Mouse (Mus musculus) neural tube, embryonic 13.5 days (tissue): ENCODE measurements around the gene Tmem161a. TPM values are rescaled to one million over a fixed set of nuclear protein-coding genes. Genes with fewer than 3 reads are reported as not detected.

Experiments used
- ATAC-seq: fragments of 200-750 bp; cut with Nextera tagmentation; 2 replicates; pipeline ENCODE4 v1.8.0; 2017; ENCODE audit warnings: low read depth, mild to moderate bottlenecking, moderate TSS enrichment, moderate library complexity
- H3K27ac ChIP-seq: fragments of 300-500 bp; sonication (generic); replicated peaks from 2 replicates; pipeline ENCODE4 v1.5.1; 2015; ENCODE audit warnings: moderate library complexity, mild to moderate bottlenecking, inconsistent platforms
- H3K27me3 ChIP-seq: fragments of 300-500 bp; sonication (generic); 2 replicates; pipeline ENCODE4 v1.6.1; 2015; ENCODE audit warnings: mild to moderate bottlenecking, inconsistent platforms
- H3K36me3 ChIP-seq: fragments of 300-500 bp; sonication (generic); 2 replicates; pipeline ENCODE4 v1.6.1; 2015; ENCODE audit warnings: mild to moderate bottlenecking, inconsistent platforms
- H3K4me1 ChIP-seq: fragments of 300-500 bp; sonication (generic); replicated peaks from 2 replicates; pipeline ENCODE4 v1.6.1; 2015; ENCODE audit warnings: inconsistent platforms
- H3K4me2 ChIP-seq: fragments of 300-500 bp; sonication (generic); 2 replicates; pipeline ENCODE4 v1.6.1; 2015; ENCODE audit warnings: inconsistent platforms, mild to moderate bottlenecking, moderate library complexity
- H3K4me3 ChIP-seq: fragments of 300-500 bp; sonication (generic); 2 replicates; pipeline ENCODE4 v1.5.1; 2015; ENCODE audit warnings: mild to moderate bottlenecking, inconsistent platforms
- H3K9ac ChIP-seq: fragments of 300-500 bp; sonication (generic); 2 replicates; pipeline ENCODE4 v1.6.1; 2015; ENCODE audit warnings: moderate library complexity, mild to moderate bottlenecking, inconsistent platforms
- H3K9me3 ChIP-seq: fragments of 300-500 bp; sonication (generic); 2 replicates; pipeline ENCODE4 v1.6.1; 2016; ENCODE audit warnings: inconsistent platforms
- WGBS: fragments of 180-500 bp; shearing (Covaris S2); methylation state at CpG from one replicate; pipeline ENCODE4 v1.1.7; 2015; 5-methylcytosine and 5-hydroxymethylcytosine counted together
- polyA plus RNA-seq: library from polyadenylated mRNA; unstranded; fragments of >200 nt; fragmentation: Nextera tagmentation; extraction: Ambion mirVana; gene quantifications from 2 replicates; pipeline ENCODE4 v1.2.1, GENCODE M21; 2015

Tmem161a gene
- polyA plus RNA-seq, 1 experiment from 2014 or later, result 46.6 TPM

DNA sequence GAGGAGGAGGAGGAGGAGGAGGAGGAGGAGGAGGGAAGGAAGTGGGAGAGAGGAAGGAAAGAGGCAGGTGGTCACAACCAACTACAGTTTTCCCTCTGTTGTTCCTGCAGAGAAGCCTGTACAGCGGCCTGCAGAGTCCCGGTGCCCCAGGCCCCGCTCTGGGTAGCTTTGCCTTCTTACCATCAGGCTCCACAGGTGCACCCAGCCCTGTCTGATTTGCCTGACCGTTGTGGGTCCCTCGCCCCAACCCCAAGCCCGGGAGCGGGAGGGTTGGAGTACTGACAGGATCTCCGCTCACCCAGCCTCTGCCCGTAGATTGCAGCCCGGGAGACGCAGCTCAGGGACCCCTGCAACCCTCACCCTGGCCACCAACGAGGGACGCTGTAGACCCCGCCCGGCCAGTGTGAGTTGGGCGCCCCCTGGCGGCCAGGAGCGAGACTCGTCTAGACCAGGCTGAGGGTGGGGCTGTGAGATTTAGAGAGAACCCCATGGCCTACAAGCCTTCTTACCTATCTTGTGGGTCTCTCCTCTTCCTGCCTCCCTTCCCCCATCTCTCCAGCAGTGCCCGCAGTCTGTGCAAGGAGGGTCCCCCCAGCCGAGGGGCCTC, 5.5 kb upstream of the Tmem161a start:
- peak; percentile 82 for ATAC-seq
- H3K36me3 ChIP-seq, result no peaks in the 10 kb centered on the region
- peaks cover 23% of the 10 kb centered on the region for H3K27me3 ChIP-seq
- H3K9ac ChIP-seq, result peak overlapping the region; percentile 45; the same call in 1 of the 2 replicates
- H3K4me1 ChIP-seq, result peaks cover 8% of the 10 kb centered on the region
- WGBS, result 2% methylated on average over 21 of the region's 21 CpGs
- H3K4me3 ChIP-seq, result peak overlapping the region; percentile 18
- H3K27ac ChIP-seq, result no peak overlapping the region
- no peaks in the 10 kb centered on the region for H3K9me3 ChIP-seq
- peak overlapping the region; percentile 53 for H3K4me2 ChIP-seq

DNA sequence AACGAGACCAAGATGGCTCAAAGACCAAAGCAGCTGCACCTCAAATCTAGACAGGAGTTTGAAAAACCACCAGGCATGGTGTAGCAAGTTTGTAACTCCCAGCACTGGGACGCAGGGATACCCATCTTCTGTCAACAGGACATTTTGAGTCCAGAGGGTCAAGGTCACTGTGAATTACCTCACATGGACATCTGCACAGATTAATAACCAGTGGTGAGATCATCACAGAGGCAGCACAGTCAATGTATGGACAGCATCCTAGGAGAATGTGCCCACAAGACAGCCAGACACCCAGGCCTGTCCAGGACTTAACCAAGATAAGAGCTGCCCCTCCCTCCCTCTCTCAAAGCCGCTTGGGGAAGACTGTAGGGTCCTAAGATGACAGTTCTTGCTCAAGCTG, 2.0 kb upstream of the Tmem161a start:
- Histone ChIP-seq H3K4me1 (peaks cover 32% of the 10 kb centered on the region), H3K4me3 (no peak overlapping the region), H3K27ac (no peak overlapping the region), H3K9me3 (no peaks in the 10 kb centered on the region), H3K9ac (no peak overlapping the region), H3K27me3 (peaks cover 20% of the 10 kb centered on the region), H3K36me3 (no peaks in the 10 kb centered on the region), H3K4me2 (no peak overlapping the region)
- ATAC-seq, result no peak
- WGBS, result 89% methylated on average over 3 of the region's 3 CpGs

DNA sequence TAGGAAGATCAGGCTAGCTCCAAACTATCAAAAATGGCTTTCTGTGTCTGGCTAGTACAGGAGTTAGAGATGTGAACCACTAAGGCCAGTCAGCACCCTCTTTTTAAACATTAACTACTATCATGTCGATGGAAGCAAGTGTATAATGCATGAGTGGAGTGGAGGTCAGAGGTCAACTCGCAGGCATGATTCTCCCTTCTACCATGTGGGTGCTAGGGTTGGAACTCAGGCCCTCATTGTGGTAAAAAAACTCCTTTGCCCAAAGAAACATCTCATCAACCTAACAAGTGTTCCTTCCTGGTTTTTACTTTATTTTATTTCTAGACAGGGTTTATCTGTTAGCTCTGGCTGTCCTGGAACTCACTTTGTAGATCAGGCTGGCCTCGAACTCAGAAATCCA, 1.4 kb upstream of the Tmem161a start:
- no peak overlapping the region for H3K4me3 ChIP-seq
- 80% methylated on average over 3 of the region's 3 CpGs for WGBS
- no peak for ATAC-seq

DNA sequence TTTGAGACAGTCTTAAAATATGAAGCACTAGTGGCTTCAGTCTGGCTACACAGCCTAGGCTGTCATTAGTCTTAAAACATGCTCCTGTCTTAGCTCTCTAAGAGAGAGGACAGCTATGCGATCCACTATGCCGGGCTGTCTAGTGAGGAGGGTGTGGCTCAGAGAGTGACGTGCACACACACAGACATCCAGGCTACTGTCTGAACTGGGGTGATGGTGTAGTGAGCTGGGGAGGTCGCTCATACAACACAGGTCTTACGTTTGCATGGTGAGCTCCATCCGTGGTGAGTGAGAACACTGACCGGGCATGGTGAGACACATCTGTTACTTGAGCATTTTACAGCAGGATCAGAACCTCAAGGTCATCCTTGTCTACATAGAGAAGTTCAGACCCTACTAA, 916 bp upstream of the Tmem161a start:
- H3K9me3 ChIP-seq, result no peaks in the 10 kb centered on the region
- H3K27ac ChIP-seq, result no peak overlapping the region
- H3K36me3 ChIP-seq, result no peaks in the 10 kb centered on the region
- H3K4me3 ChIP-seq, result no peak overlapping the region
- H3K9ac ChIP-seq, result no peak overlapping the region
- WGBS, result 88% methylated on average over 7 of the region's 7 CpGs
- no peak for ATAC-seq
- peaks cover 9% of the 10 kb centered on the region for H3K27me3 ChIP-seq
- H3K4me2 ChIP-seq, result peak overlapping the region; percentile 58; the same call in 1 of the 2 replicates
- H3K4me1 ChIP-seq, result peaks cover 32% of the 10 kb centered on the region

More for the DNA sequence above, 1.4 kb upstream of the Tmem161a start:
- Histone ChIP-seq H3K36me3 (no peaks in the 10 kb centered on the region), H3K4me1 (peaks cover 32% of the 10 kb centered on the region), H3K9me3 (no peaks in the 10 kb centered on the region), H3K27ac (no peak overlapping the region), H3K27me3 (peaks cover 14% of the 10 kb centered on the region), H3K4me2 (no peak overlapping the region), H3K9ac (no peak overlapping the region)

DNA sequence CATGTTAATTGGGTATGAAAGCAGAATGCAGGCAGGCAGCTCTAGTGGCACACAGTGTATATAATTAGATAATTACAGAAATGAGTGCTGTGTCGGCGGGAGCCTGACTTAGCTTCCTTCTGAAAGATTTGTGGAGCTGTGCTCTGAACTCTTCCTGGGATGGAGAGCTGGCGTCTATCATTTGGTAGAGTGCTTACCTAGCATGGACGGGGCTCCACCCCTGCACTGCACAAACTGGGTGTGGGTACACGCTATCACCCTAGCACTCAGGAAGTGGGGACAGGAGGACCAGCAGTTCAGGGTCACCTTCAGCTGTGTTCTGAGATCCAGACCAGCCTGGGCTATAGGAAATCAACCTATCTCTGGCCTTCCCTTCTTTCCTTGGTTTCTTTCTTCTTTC, 1.2 kb downstream of the Tmem161a start:
- WGBS, result 84% methylated on average over 5 of the region's 5 CpGs
- Histone ChIP-seq H3K9ac (peak overlapping the region; percentile 80; the same call in 1 of the 2 replicates), H3K9me3 (no peaks in the 10 kb centered on the region), H3K36me3 (peaks cover 15% of the 10 kb centered on the region), H3K27ac (no peak overlapping the region), H3K4me3 (peak overlapping the region; percentile 66; the same call in 1 of the 2 replicates), H3K27me3 (no peaks in the 10 kb centered on the region), H3K4me1 (peaks cover 24% of the 10 kb centered on the region), H3K4me2 (peak overlapping the region; percentile 58; the same call in 1 of the 2 replicates)
- ATAC-seq, result no peak

DNA sequence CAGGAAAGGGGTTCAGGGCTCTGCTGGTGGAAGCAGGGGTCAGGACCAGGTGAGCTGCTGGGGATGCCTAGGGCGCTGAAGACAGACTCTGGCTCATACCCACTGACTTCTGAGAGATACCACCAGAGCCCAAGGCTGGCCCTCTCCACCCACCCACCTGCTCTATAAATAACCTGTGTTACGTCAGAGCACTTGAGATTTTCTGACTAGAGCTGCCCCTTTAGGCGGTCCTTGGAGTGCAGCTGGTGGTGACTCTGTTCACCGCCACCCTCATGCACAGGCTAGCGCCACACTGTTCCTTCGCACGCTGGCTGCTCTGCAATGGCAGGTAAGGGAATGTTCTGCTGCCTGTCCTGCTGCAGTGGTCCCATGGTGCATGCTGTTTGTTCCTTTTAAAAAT, 1.9 kb downstream of the Tmem161a start:
- WGBS, result 89% methylated on average over 7 of the region's 7 CpGs
- Histone ChIP-seq H3K9me3 (no peaks in the 10 kb centered on the region), H3K36me3 (peaks cover 19% of the 10 kb centered on the region), H3K4me2 (no peak overlapping the region), H3K27ac (no peak overlapping the region), H3K27me3 (no peaks in the 10 kb centered on the region), H3K4me3 (no peak overlapping the region), H3K4me1 (peaks cover 24% of the 10 kb centered on the region), H3K9ac (peak overlapping the region; percentile 43; the same call in 1 of the 2 replicates)
- ATAC-seq, result no peak

DNA sequence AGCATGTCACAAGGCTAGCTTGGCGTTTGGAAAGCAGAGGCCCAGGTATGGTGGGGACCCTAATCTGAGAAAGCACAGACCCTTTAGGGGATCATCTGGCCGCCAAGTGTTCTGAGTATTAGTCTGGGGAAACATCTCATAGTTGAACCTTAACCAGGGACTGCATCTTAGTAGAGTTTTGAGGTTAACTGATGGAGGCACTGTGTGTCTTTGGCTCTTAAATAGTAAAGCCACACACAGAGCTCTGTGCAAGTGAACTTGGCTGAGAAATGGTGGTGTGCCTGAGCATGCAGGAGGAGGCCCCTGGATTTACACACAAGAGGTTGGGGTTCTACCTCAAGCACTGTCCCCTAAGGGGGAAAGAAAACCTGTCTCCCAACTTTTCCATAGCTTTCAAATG, 6.1 kb downstream of the Tmem161a start:
- Histone ChIP-seq H3K27ac (no peak overlapping the region), H3K4me2 (no peak overlapping the region), H3K9me3 (no peaks in the 10 kb centered on the region), H3K4me3 (no peak overlapping the region), H3K9ac (no peak overlapping the region), H3K36me3 (peaks cover 52% of the 10 kb centered on the region), H3K27me3 (no peaks in the 10 kb centered on the region), H3K4me1 (peaks cover 14% of the 10 kb centered on the region)
- WGBS, result 90% methylated on average over 2 of the region's 2 CpGs
- no peak for ATAC-seq

DNA sequence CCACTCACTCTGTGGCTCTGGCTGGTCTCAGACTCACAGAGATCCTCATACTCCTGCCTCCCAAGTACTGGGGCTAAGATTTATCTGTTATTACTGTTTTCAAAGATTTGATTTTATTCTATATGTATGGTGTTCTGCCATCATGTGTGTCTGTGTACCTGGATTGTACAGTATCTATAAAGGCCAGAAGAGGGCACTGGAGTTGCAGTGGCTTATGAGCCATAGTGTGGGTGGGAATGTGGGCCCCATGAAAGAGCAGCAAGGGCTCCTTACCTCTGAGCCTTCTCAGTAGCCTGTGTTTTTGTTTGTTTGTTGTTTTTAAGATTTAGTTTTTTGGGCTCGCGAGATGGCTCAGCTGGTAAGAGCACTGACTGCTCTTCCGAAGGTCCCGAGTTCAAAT, 6.9 kb downstream of the Tmem161a start:
- no peaks in the 10 kb centered on the region for H3K9me3 ChIP-seq
- peaks cover 53% of the 10 kb centered on the region for H3K36me3 ChIP-seq
- 96% methylated on average over 4 of the region's 4 CpGs for WGBS
- H3K4me3 ChIP-seq, result no peak overlapping the region
- peaks cover 5% of the 10 kb centered on the region for H3K4me1 ChIP-seq
- H3K27me3 ChIP-seq, result no peaks in the 10 kb centered on the region
- no peak overlapping the region for H3K27ac ChIP-seq
- no peak overlapping the region for H3K9ac ChIP-seq
- ATAC-seq, result no peak
- H3K4me2 ChIP-seq, result no peak overlapping the region

DNA sequence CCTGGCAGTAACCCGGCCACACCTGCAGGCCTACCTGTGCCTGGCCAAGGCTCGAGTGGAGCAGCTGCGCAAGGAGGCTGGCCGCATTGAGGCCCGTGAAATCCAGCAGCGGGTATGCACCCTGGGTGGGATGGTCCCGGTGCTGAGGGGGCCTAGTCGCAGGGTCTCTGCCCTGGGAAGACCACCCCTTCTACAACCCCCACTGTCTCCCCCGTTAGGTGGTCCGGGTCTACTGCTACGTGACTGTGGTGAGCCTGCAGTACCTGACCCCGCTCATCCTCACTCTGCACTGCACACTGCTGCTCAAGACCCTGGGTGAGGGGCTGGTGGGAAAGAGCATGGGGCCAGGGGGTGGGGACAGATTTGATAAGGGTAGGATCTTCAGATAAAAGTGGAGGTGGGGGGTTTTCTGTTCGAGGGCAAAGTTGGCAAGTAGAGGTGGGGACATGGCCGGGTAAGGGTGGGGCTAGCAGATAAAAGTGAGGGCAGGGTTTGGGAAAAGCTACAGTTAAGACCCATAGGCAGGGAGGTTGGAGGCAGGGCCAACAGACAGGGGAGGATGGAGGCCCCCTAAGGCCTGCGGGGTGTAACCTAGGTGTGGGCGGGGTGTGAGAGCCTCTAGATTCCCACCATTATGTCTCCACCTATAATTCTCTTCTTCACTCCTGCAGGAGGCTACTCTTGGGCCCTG, 9.2 kb downstream of the Tmem161a start:
- H3K4me3 ChIP-seq, result no peak overlapping the region
- H3K27me3 ChIP-seq, result no peaks in the 10 kb centered on the region
- H3K36me3 ChIP-seq, result peaks cover 53% of the 10 kb centered on the region
- 73% methylated on average over 16 of the region's 16 CpGs for WGBS
- no peaks in the 10 kb centered on the region; the same call in 1 of the 2 replicates for H3K4me1 ChIP-seq
- no peak overlapping the region for H3K9ac ChIP-seq
- peak overlapping the region; percentile 14; the same call in 1 of the 2 replicates for H3K27ac ChIP-seq
- ATAC-seq, result peak; percentile 12; the same call in 1 of the 2 replicates
- H3K4me2 ChIP-seq, result no peak overlapping the region
- H3K9me3 ChIP-seq, result no peaks in the 10 kb centered on the region

DNA sequence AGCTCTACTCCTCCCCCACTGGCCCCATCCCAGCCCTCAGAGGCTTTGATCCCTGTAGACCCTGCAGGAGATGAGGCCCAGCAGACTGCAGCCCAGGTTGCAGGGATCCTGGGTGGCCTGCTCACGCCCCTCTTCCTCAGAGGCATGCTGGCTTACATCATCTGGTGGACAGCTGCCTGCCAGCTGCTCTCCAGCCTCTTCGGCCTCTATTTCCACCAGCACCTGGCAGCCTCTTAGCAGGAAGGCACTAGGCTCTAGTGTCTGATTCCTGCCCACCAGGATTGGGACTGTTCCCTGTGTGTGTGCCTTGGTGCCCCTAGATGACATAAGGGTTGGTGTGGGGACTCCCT, 9.7 kb downstream of the Tmem161a start:
- H3K27me3 ChIP-seq, result no peaks in the 10 kb centered on the region
- H3K4me2 ChIP-seq, result no peak overlapping the region
- H3K27ac ChIP-seq, result peak overlapping the region; percentile 14; the same call in 1 of the 2 replicates
- WGBS, result 29% methylated on average over 2 of the region's 2 CpGs
- no peak for ATAC-seq
- H3K4me1 ChIP-seq, result no peaks in the 10 kb centered on the region; the same call in 1 of the 2 replicates
- H3K9ac ChIP-seq, result no peak overlapping the region
- no peaks in the 10 kb centered on the region for H3K9me3 ChIP-seq
- H3K4me3 ChIP-seq, result no peak overlapping the region
- peaks cover 51% of the 10 kb centered on the region for H3K36me3 ChIP-seq

DNA sequence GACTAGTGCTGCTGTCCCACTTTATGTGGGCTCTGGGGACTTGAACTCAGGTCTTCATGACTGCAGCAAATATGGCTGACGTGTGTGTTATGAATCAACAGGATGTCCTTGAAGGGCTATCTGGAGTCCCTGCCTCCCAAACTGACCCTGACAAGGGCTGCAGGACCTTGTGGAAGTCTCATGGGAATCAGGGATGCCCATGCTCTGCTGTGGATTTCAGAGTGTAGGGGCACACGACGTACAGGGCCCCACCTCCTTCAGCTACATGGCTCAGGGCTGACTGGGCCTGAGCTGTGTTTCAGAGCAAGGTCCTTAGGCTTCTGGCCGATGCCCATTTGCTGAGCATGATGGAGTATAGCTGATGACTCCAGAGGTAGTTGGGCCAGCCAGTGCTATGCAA, 11.0 kb downstream of the Tmem161a start:
- WGBS, result 91% methylated on average over 4 of the region's 4 CpGs
- no peak for ATAC-seq
- Histone ChIP-seq H3K9ac (no peak overlapping the region), H3K36me3 (peaks cover 44% of the 10 kb centered on the region), H3K27ac (no peak overlapping the region), H3K4me1 (no peaks in the 10 kb centered on the region; the same call in 1 of the 2 replicates), H3K4me2 (no peak overlapping the region), H3K27me3 (no peaks in the 10 kb centered on the region), H3K4me3 (no peak overlapping the region), H3K9me3 (no peaks in the 10 kb centered on the region)

DNA sequence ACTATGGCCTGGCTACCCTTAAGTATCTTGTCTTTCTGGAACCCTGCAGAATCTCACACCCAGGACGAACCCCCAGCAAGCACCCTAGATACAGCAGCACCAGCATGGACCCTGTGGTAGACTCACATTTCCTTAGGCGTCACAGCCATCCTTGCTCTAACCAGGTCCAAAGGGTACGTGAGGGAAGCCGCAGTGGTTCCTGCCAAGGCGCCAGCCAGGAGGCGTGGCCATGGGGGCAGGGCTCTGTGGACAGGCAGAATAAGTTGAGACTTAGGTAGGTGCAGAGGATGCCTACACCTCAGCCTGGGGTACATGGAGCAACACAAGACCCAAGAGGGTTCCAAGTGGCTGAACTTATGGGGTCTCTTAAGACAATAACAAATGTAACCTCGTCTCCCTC, 16.6 kb downstream of the Tmem161a start:
- WGBS, result 77% methylated on average over 7 of the region's 7 CpGs
- Histone ChIP-seq H3K27ac (no peak overlapping the region), H3K4me1 (peaks cover 9% of the 10 kb centered on the region), H3K27me3 (no peaks in the 10 kb centered on the region), H3K4me3 (no peak overlapping the region), H3K9ac (no peak overlapping the region), H3K9me3 (no peaks in the 10 kb centered on the region), H3K36me3 (peaks cover 9% of the 10 kb centered on the region), H3K4me2 (no peak overlapping the region)
- ATAC-seq, result no peak
